Mouse (Mus musculus): ENCODE data around the gene Ccdc186. TPM values are rescaled to one million over a fixed set of nuclear protein-coding genes. Genes with fewer than 3 reads are reported as not detected.

Ccdc186 gene
- polyA plus RNA-seq, 1 experiment from 2014 or later: 28.4 TPM

- H3K9ac ChIP-seq (replicated peaks; ENCODE audit: low read depth, low read length): no peak overlapping the region
- no peak overlapping the region for H3K4me3 ChIP-seq (replicated peaks; ENCODE audit: low read length)
- no peaks in the 10 kb centered on the region for H3K9me3 ChIP-seq (ENCODE audit: control insufficient read depth, low read length)
- no peak overlapping the region for H3K27ac ChIP-seq (ENCODE audit: low read length)
- H3K4me1 ChIP-seq (replicated peaks; ENCODE audit: control insufficient read depth, insufficient read depth, low read length): no peaks in the 10 kb centered on the region
- H3K36me3 ChIP-seq (ENCODE audit: control insufficient read depth, insufficient read depth): peaks cover 5% of the 10 kb centered on the region
- WGBS: 95% methylated on average over 5 of the region's 5 CpGs
- H3K4me2 ChIP-seq (ENCODE audit: low read length): no peak overlapping the region
- H3K27me3 ChIP-seq (replicated peaks; ENCODE audit: control insufficient read depth, insufficient read depth, low read length): no peaks in the 10 kb centered on the region
- ATAC-seq: no peak
These were observed 14.9 kb downstream of the Ccdc186 start for GRCm38 (mm10) chr19:56807122-56807521.

GRCm38 (mm10) chr19:56805366-56805765 lies 16.6 kb downstream of the Ccdc186 start:
- H3K27ac ChIP-seq (ENCODE audit: low read length): no peak overlapping the region
- H3K9ac ChIP-seq (replicated peaks; ENCODE audit: low read depth, low read length): no peak overlapping the region
- H3K9me3 ChIP-seq (ENCODE audit: control insufficient read depth, low read length): no peaks in the 10 kb centered on the region
- 84% methylated on average over 2 of the region's 2 CpGs for WGBS
- H3K36me3 ChIP-seq (ENCODE audit: control insufficient read depth, insufficient read depth): peaks cover 15% of the 10 kb centered on the region
- no peak overlapping the region for H3K4me3 ChIP-seq (replicated peaks; ENCODE audit: low read length)
- no peaks in the 10 kb centered on the region for H3K4me1 ChIP-seq (replicated peaks; ENCODE audit: control insufficient read depth, insufficient read depth, low read length)
- H3K4me2 ChIP-seq (ENCODE audit: low read length): no peak overlapping the region
- ATAC-seq: no peak
- no peaks in the 10 kb centered on the region for H3K27me3 ChIP-seq (replicated peaks; ENCODE audit: control insufficient read depth, insufficient read depth, low read length)

GRCm38 (mm10) chr19:56802352-56802746 lies 19.6 kb downstream of the Ccdc186 start:
- 54% methylated on average over 3 of the region's 3 CpGs for WGBS
- H3K4me1 ChIP-seq (replicated peaks; ENCODE audit: control insufficient read depth, insufficient read depth, low read length): no peaks in the 10 kb centered on the region
- no peak overlapping the region for H3K4me3 ChIP-seq (replicated peaks; ENCODE audit: low read length)
- no peak overlapping the region for H3K27ac ChIP-seq (ENCODE audit: low read length)
- ATAC-seq: no peak
- H3K4me2 ChIP-seq (ENCODE audit: low read length): no peak overlapping the region
- peaks cover 22% of the 10 kb centered on the region for H3K36me3 ChIP-seq (ENCODE audit: control insufficient read depth, insufficient read depth)
- H3K27me3 ChIP-seq (replicated peaks; ENCODE audit: control insufficient read depth, insufficient read depth, low read length): no peaks in the 10 kb centered on the region
- H3K9me3 ChIP-seq (ENCODE audit: control insufficient read depth, low read length): no peaks in the 10 kb centered on the region
- no peak overlapping the region for H3K9ac ChIP-seq (replicated peaks; ENCODE audit: low read depth, low read length)

DNA sequence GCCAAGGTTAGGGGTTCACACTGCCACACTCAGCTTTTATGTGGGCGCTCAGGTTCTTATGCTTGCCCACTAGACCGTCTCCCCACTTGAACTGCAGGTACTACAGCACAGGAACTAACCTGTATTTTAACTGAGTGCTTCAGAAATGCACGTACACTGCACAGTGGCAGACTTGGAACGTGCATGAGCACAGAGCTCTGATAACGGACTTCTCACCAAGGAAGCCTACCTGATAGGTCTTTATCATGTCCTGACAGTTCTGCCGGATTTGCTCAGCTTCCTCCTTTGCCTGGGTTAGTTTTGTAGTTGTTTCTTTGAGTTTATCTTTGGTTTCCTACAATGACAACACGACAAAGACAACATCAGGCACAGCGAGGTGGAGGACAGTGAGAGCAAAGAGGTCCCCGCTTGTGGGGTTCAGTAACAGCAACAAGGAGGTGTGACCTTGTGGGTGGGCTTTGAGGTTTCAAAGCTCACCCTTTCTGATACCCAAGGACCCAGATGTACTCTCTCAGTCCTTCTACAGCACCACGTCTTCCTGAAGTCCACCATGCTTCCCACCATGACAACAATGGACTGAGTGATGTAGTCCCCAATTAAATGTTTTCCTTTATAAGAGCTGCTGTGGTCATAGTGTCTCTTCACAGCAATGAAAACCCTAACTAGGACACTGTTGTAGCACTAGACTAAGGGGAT lies 20.2 kb downstream of the Ccdc186 start:
- Histone ChIP-seq H3K4me1 (replicated peaks; ENCODE audit: control insufficient read depth, insufficient read depth, low read length) (no peaks in the 10 kb centered on the region), H3K27ac (ENCODE audit: low read length) (no peak overlapping the region), H3K27me3 (replicated peaks; ENCODE audit: control insufficient read depth, insufficient read depth, low read length) (no peaks in the 10 kb centered on the region), H3K4me3 (replicated peaks; ENCODE audit: low read length) (no peak overlapping the region), H3K9me3 (ENCODE audit: control insufficient read depth, low read length) (no peaks in the 10 kb centered on the region), H3K36me3 (ENCODE audit: control insufficient read depth, insufficient read depth) (peaks cover 23% of the 10 kb centered on the region), H3K9ac (replicated peaks; ENCODE audit: low read depth, low read length) (no peak overlapping the region), H3K4me2 (ENCODE audit: low read length) (no peak overlapping the region)
- no peak for ATAC-seq
- 88% methylated on average over 10 of the region's 10 CpGs for WGBS

DNA sequence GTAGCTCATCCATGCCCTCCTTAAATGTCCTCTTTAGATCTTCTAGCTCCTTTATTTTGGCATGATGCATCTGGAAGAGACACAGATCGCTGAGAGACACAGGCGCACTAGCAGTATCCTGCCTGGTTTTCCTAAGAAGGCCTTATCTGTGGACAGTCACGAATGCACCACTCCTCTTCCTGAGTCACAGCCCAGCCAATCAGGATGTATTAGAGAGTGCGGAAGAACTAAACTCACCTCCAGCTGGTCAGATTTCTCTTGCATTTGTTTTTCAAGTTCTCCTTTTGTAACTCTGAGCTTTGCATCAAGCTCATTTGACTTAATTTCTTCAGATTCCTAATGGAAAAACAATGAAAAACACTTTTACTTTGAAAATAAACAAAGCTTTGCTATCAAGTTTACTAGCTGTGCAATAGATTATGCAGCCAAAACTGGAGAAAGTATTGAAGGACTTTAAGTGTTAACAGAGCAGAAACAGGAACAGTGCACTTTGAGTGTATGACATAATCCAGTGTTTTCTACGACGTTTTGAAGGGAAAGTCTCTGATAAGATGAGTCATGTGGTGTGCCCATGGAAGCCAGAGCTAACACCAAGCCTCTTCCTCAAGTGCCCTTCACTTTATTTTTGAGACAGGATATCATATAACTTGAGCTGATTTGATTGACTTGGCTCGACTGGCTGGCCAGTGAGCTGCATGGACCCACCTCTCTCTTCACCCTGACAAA lies 20.9 kb downstream of the Ccdc186 start:
- Histone ChIP-seq H3K9me3 (ENCODE audit: control insufficient read depth, low read length) (no peaks in the 10 kb centered on the region), H3K27me3 (replicated peaks; ENCODE audit: control insufficient read depth, insufficient read depth, low read length) (no peaks in the 10 kb centered on the region), H3K4me3 (replicated peaks; ENCODE audit: low read length) (no peak overlapping the region), H3K4me2 (ENCODE audit: low read length) (no peak overlapping the region), H3K27ac (ENCODE audit: low read length) (no peak overlapping the region), H3K4me1 (replicated peaks; ENCODE audit: control insufficient read depth, insufficient read depth, low read length) (no peaks in the 10 kb centered on the region), H3K9ac (replicated peaks; ENCODE audit: low read depth, low read length) (no peak overlapping the region), H3K36me3 (ENCODE audit: control insufficient read depth, insufficient read depth) (peaks cover 23% of the 10 kb centered on the region)
- no peak for ATAC-seq
- 87% methylated on average over 7 of the region's 7 CpGs for WGBS

DNA sequence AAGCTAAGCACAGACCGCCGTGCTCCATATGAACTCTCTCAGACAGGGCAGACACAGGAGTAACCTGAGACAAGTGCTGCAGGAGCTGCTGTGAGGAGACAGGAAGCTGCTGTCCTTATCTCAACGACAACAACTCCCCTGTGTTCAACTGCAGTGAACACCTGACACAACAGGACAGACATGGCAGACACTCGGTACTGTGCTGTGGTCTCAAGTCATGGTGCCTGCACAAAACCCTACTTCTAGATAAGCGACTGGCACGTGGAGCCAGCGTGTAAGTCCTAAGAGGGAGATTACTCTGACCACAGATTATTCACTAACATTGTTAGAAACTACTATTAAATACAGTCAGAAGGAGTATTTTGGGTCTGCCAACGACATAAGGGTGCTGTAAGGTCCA lies 21.8 kb downstream of the Ccdc186 start:
- no peak for ATAC-seq
- WGBS: 90% methylated on average over 8 of the region's 8 CpGs
- Histone ChIP-seq H3K36me3 (ENCODE audit: control insufficient read depth, insufficient read depth) (peaks cover 25% of the 10 kb centered on the region), H3K4me3 (replicated peaks; ENCODE audit: low read length) (no peak overlapping the region), H3K9me3 (ENCODE audit: control insufficient read depth, low read length) (no peaks in the 10 kb centered on the region), H3K9ac (replicated peaks; ENCODE audit: low read depth, low read length) (no peak overlapping the region), H3K4me2 (ENCODE audit: low read length) (no peak overlapping the region), H3K27ac (ENCODE audit: low read length) (no peak overlapping the region), H3K4me1 (replicated peaks; ENCODE audit: control insufficient read depth, insufficient read depth, low read length) (no peaks in the 10 kb centered on the region), H3K27me3 (replicated peaks; ENCODE audit: control insufficient read depth, insufficient read depth, low read length) (no peaks in the 10 kb centered on the region)

GRCm38 (mm10) chr19:56797376-56797775 lies 24.6 kb downstream of the Ccdc186 start:
- Histone ChIP-seq H3K36me3 (ENCODE audit: control insufficient read depth, insufficient read depth) (peaks cover 40% of the 10 kb centered on the region), H3K27ac (ENCODE audit: low read length) (no peak overlapping the region), H3K4me3 (replicated peaks; ENCODE audit: low read length) (no peak overlapping the region), H3K4me2 (ENCODE audit: low read length) (no peak overlapping the region), H3K27me3 (replicated peaks; ENCODE audit: control insufficient read depth, insufficient read depth, low read length) (no peaks in the 10 kb centered on the region), H3K9me3 (ENCODE audit: control insufficient read depth, low read length) (no peaks in the 10 kb centered on the region), H3K4me1 (replicated peaks; ENCODE audit: control insufficient read depth, insufficient read depth, low read length) (no peaks in the 10 kb centered on the region), H3K9ac (replicated peaks; ENCODE audit: low read depth, low read length) (no peak overlapping the region)
- no peak for ATAC-seq
- 93% methylated on average over 11 of the region's 11 CpGs for WGBS

DNA sequence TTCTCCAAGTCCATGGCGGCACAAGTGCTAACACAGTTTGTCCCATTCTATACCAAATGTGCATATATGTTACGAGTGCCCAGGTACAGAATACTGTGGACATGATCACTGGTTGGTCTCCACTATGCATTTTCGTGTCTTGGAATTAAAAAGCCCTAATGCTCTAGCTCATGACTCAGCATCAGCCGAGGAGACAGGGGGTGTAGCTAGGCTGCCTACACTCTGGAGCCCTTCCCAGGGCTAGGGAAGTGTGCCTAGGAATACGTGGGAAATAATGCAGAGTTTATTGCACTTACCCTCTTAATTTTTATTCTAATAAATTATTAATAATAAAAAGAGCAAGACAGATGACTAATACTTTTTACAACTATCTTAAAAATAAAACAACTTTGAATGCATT lies 33.0 kb downstream of the Ccdc186 start:
- Histone ChIP-seq H3K9ac (replicated peaks; ENCODE audit: low read depth, low read length) (no peak overlapping the region), H3K9me3 (ENCODE audit: control insufficient read depth, low read length) (no peaks in the 10 kb centered on the region), H3K36me3 (ENCODE audit: control insufficient read depth, insufficient read depth) (peaks cover 26% of the 10 kb centered on the region), H3K4me2 (ENCODE audit: low read length) (no peak overlapping the region), H3K27me3 (replicated peaks; ENCODE audit: control insufficient read depth, insufficient read depth, low read length) (no peaks in the 10 kb centered on the region), H3K4me3 (replicated peaks; ENCODE audit: low read length) (no peak overlapping the region), H3K4me1 (replicated peaks; ENCODE audit: control insufficient read depth, insufficient read depth, low read length) (no peaks in the 10 kb centered on the region), H3K27ac (ENCODE audit: low read length) (no peak overlapping the region)
- no peak for ATAC-seq
- 89% methylated on average over 5 of the region's 5 CpGs for WGBS

- H3K9ac ChIP-seq (replicated peaks; ENCODE audit: low read depth, low read length): no peak overlapping the region
- no peak for ATAC-seq
- no peaks in the 10 kb centered on the region for H3K27me3 ChIP-seq (replicated peaks; ENCODE audit: control insufficient read depth, insufficient read depth, low read length)
- no peak overlapping the region for H3K4me3 ChIP-seq (replicated peaks; ENCODE audit: low read length)
- no peaks in the 10 kb centered on the region for H3K9me3 ChIP-seq (ENCODE audit: control insufficient read depth, low read length)
- no peak overlapping the region for H3K27ac ChIP-seq (ENCODE audit: low read length)
- H3K4me1 ChIP-seq (replicated peaks; ENCODE audit: control insufficient read depth, insufficient read depth, low read length): no peaks in the 10 kb centered on the region
- H3K36me3 ChIP-seq (ENCODE audit: control insufficient read depth, insufficient read depth): peaks cover 18% of the 10 kb centered on the region
- H3K4me2 ChIP-seq (ENCODE audit: low read length): no peak overlapping the region
- WGBS: 92% methylated on average over 7 of the region's 7 CpGs
These were observed 34.1 kb downstream of the Ccdc186 start for GRCm38 (mm10) chr19:56787911-56788310.

Measured in forebrain, embryonic 16.5 days (tissue).